Comparison of ENCODE assay signal across 20 mouse cellular contexts in genomic region chr11:5796939-5797338, GRCm38 (mm10). TPM values are rescaled to one million over a fixed set of nuclear protein-coding genes. Genes with fewer than 3 reads are reported as not detected.
"Had no signal": no experiment of that assay in that cellular context is flagged by ENCODE, and none has a peak within 500 bp of the region (broad histone marks: within the 10 kb centered on the region; RNA-seq: fewer than 3 reads in every experiment).

No protein-coding gene starts in this region.

- H3K4me3 ChIP-seq: kidney, embryonic 15.5 days; left cerebral cortex, adult 2 months; liver, embryonic 13.5 days; midbrain, embryonic 12.5 days; midbrain, embryonic 15.5 days; myocyte; neural tube, embryonic 13.5 days; stomach, embryonic 15.5 days had no signal

- H3K9me3 ChIP-seq: kidney, embryonic 15.5 days; liver, embryonic 13.5 days; midbrain, embryonic 12.5 days; midbrain, embryonic 15.5 days; neural tube, embryonic 13.5 days; stomach, embryonic 15.5 days had no signal

- DNase-seq: kidney, adult 8-10 months; kidney, postnatal 10 days; layer of hippocampus, postnatal 36 days; liver, embryonic 13.5 days; lung, adult 2 months; lung, postnatal 14 days; lung, postnatal 4 days; retina, postnatal 1 day; right cerebral cortex, postnatal 25 days; spleen, adult 18-20 months; thymus, adult 18-20 months; thymus, postnatal 36 days had no signal

- H3K4me2 ChIP-seq: kidney, embryonic 15.5 days; liver, embryonic 13.5 days; midbrain, embryonic 12.5 days; midbrain, embryonic 15.5 days; neural tube, embryonic 13.5 days; stomach, embryonic 15.5 days had no signal

- H3K9ac ChIP-seq: kidney, embryonic 15.5 days; liver, embryonic 13.5 days; midbrain, embryonic 12.5 days; midbrain, embryonic 15.5 days; neural tube, embryonic 13.5 days; stomach, embryonic 15.5 days had no signal

- H3K27ac ChIP-seq: kidney, embryonic 15.5 days; left cerebral cortex, adult 2 months; liver, embryonic 13.5 days; midbrain, embryonic 12.5 days; midbrain, embryonic 15.5 days; neural tube, embryonic 13.5 days; stomach, embryonic 15.5 days had no signal

- H3K27me3 ChIP-seq: kidney, embryonic 15.5 days; liver, embryonic 13.5 days; midbrain, embryonic 12.5 days; midbrain, embryonic 15.5 days; neural tube, embryonic 13.5 days; stomach, embryonic 15.5 days had no signal

- H3K4me1 ChIP-seq: midbrain, embryonic 12.5 days; midbrain, embryonic 15.5 days; neural tube, embryonic 13.5 days had no signal

- ATAC-seq: midbrain, embryonic 15.5 days had no signal

RNA-seq across cellular contexts. Expression of gene Pgam2, which starts 6.6 kb away (rescaled TPM):
- polyA plus RNA-seq: liver, adult 2 months had no signal
